Mouse (Mus musculus) erythroblast, embryonic 14.5 days (primary cell): ENCODE data around the gene Gkap1.

Experiments used
- GATA1 ChIP-seq: IDR thresholded peaks from 2 replicates; pipeline ENCODE4 v1.6.1; 2012; ENCODE audit warnings: low read length, inconsistent platforms, mixed read lengths
- TAL1 ChIP-seq: IDR thresholded peaks from 3 replicates; pipeline ENCODE4 v1.6.1; 2012; ENCODE audit warnings: low read length, inconsistent platforms, mixed read lengths

- TF ChIP-seq TAL1 = no peak
- no peak for TF ChIP-seq GATA1
These were observed 65.1 kb downstream of the Gkap1 start for GRCm38 (mm10) chr13:58210441-58210840.
